Mouse (Mus musculus) mammary gland, adult 2 months (tissue): ENCODE data around the gene Gm4907. TPM values are rescaled to one million over a fixed set of nuclear protein-coding genes. Genes with fewer than 3 reads are reported as not detected.

Experiments used
- polyA plus RNA-seq: library from polyadenylated mRNA; depleted of rRNA; stranded (reverse); fragments of >200 nt; gene quantifications from 2 replicates; pipeline ENCODE4 v1.2.3, GENCODE M21; 2012; ENCODE audit warnings: low replicate concordance; rRNA removed

Gene Gm4907
- polyA plus RNA-seq = not detected in 2 replicates

DNA sequence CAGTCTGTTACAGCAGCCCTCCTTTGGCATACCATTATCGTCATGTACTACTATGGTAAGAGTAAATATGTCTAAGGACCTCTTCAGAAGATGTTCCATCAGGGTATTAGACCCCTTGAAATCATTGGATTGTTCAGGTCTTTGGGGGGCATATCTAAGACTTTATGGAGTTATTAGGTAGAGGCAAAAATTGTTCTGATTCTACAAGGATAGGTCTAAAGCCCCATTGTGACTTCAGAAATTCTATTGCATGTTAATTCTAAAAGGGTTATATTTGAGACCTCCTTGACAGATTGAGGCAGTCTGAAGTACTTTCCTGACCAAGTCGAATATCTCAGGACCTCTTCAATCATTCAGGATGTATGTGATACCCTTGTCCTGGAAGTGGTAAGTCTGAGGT lies at the start of gene Gm4907:
Gene Gm4907 (plus strand): TSS at position 301 of the 400 bp plus-strand sequence.

Other genes with a start within 250 kb of the Gm4907 start
- gene Wdr44, start 189.5 kb upstream of the Gm4907 start, polyA plus RNA-seq = 3.8 and 6.4 TPM in 2 replicates
- not detected in 2 replicates for gene Gm4985, start 76.4 kb downstream of the Gm4907 start, polyA plus RNA-seq